Mouse (Mus musculus) forebrain, embryonic 16.5 days (tissue): ENCODE results near the gene Kcnab2. TPM values are rescaled to one million over a fixed set of nuclear protein-coding genes. Genes with fewer than 3 reads are reported as not detected.
A peak's percentile ranks its signal among the peaks of the same experiment; 100 is the strongest.

Source experiments
- ATAC-seq: fragments of 200-750 bp; cut with Nextera tagmentation; 2 replicates; pipeline ENCODE4 v1.8.0; 2017; ENCODE audit warnings: mild to moderate bottlenecking, moderate library complexity
- H3K27ac ChIP-seq: fragments of 300-500 bp; sonication (generic); 2 replicates; pipeline ENCODE4 v1.5.1; 2014; ENCODE audit warnings: low read length, control low read depth
- H3K27me3 ChIP-seq: fragments of 300-500 bp; sonication (generic); replicated peaks from 2 replicates; pipeline ENCODE4 v1.6.1; 2014; ENCODE audit warnings: low read length; ENCODE audit not compliant: control insufficient read depth, insufficient read depth
- H3K36me3 ChIP-seq: fragments of 300-500 bp; sonication (generic); 2 replicates; pipeline ENCODE4 v1.6.1; 2014; ENCODE audit not compliant: control insufficient read depth, insufficient read depth
- H3K4me1 ChIP-seq: fragments of 300-500 bp; sonication (generic); replicated peaks from 2 replicates; pipeline ENCODE4 v1.6.1; 2014; ENCODE audit warnings: low read length; ENCODE audit not compliant: control insufficient read depth, insufficient read depth
- H3K4me2 ChIP-seq: fragments of 300-500 bp; sonication (generic); 2 replicates; pipeline ENCODE4 v1.6.1; 2014; ENCODE audit warnings: mild to moderate bottlenecking, low read length, control low read depth
- H3K4me3 ChIP-seq: fragments of 300-500 bp; sonication (generic); replicated peaks from 2 replicates; pipeline ENCODE4 v1.5.1; 2014; ENCODE audit warnings: mild to moderate bottlenecking, low read length, control low read depth
- H3K9ac ChIP-seq: fragments of 300-500 bp; sonication (generic); replicated peaks from 2 replicates; pipeline ENCODE4 v1.6.1; 2014; ENCODE audit warnings: low read depth, low read length, control low read depth
- H3K9me3 ChIP-seq: fragments of 300-500 bp; sonication (generic); 2 replicates; pipeline ENCODE4 v1.6.1; 2016; ENCODE audit warnings: low read length; ENCODE audit not compliant: control insufficient read depth
- WGBS: fragments of 180-500 bp; shearing (Covaris S2); extraction: QIAGEN DNeasy Blood & Tissue Kit; methylation state at CpG from one replicate; pipeline ENCODE4 v1.1.7; 2014; 5-methylcytosine and 5-hydroxymethylcytosine counted together
- polyA plus RNA-seq: library from polyadenylated mRNA; unstranded; fragments of >200 nt; fragmentation: Nextera tagmentation; extraction: Ambion mirVana; gene quantifications from 2 replicates; pipeline ENCODE4 v1.2.1, GENCODE M21; 2015

Gene Kcnab2
- polyA plus RNA-seq, 1 experiment from 2014 or later: 19.2 TPM

DNA sequence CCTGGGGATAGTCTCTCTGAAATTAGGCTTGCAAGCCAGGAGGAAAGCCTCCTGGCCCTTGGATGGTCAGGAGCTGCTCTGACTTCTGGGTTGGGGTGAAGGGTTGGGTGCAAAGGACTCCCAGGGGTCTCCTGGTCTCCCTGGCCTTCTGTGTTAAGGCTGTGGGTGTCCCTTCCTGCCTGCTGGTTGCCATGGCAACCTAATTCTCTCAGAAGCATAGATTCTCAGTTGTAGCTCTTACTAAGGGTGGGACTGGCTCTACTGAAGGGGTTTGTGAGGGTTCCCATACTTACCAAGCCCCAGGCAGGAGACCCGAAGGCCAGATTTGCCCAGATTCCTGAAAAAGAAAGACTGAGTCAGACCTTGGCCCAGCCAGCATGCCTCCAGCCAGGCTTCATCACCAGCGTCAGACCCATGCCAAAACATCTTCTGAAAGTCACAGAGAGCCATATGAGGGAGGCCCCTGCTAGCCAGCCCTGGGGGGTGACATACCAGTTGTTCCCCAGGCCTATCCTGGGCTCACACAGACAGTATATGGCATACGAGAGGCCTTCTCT is 65.1 kb downstream of the Kcnab2 start:
- Histone ChIP-seq H3K9me3 (no peaks in the 10 kb centered on the region), H3K36me3 (no peaks in the 10 kb centered on the region), H3K4me3 (no peak overlapping the region), H3K4me1 (peaks cover 4% of the 10 kb centered on the region), H3K9ac (no peak overlapping the region), H3K27ac (no peak overlapping the region), H3K27me3 (no peaks in the 10 kb centered on the region), H3K4me2 (no peak overlapping the region)
- 84% methylated on average over 3 of the region's 3 CpGs for WGBS
- no peak for ATAC-seq

DNA sequence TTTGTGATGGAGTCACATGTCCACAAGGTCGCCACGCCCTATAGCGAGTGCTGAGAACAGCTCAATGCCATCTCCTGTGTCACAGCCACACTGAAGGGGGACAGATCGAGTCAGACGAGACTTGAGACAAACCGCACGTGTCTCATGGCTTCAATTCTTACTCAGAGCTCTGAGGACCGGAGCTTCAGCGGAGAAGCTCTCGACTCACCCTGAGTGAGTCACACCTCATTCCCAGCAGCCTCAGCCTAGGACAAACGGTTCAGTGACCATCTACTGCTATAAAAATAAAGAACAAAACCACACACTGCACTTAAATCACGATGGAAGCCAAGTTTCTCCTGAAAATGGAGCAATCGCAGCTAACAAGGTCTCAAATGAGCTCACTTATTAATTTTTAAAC is 66.7 kb downstream of the Kcnab2 start:
- Histone ChIP-seq H3K4me2 (no peak overlapping the region), H3K27ac (no peak overlapping the region), H3K4me1 (peaks cover 13% of the 10 kb centered on the region), H3K4me3 (no peak overlapping the region), H3K27me3 (no peaks in the 10 kb centered on the region), H3K9ac (no peak overlapping the region), H3K36me3 (no peaks in the 10 kb centered on the region), H3K9me3 (no peaks in the 10 kb centered on the region)
- no peak for ATAC-seq
- WGBS: 86% methylated on average over 13 of the region's 13 CpGs

DNA sequence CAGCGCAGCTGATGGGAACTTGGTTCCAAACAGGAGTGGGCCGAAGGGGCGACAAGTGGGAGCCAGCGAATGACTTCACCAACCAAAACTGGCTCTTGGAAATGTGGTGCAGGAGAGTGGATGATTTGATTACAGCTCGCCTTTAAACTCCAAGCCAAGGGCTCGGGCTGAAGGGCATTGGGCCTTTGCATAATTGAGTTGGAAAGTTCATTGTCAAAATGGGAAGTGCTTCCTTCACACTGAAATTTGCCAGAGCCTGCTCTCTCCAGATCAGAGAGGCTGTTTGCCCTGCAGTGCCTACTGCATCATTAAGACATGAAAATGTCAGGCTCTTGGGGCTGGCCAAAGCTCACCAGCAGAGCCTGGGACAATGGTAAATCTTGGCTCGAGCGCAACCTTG is 71.1 kb downstream of the Kcnab2 start:
- no peaks in the 10 kb centered on the region for H3K36me3 ChIP-seq
- WGBS: 46% methylated on average over 8 of the region's 8 CpGs
- no peak overlapping the region for H3K4me2 ChIP-seq
- H3K9me3 ChIP-seq: no peaks in the 10 kb centered on the region
- peak overlapping the region; percentile 74; the same call in 1 of the 2 replicates for H3K27ac ChIP-seq
- no peak overlapping the region for H3K4me3 ChIP-seq
- peak; percentile 54 for ATAC-seq
- no peaks in the 10 kb centered on the region for H3K27me3 ChIP-seq
- peaks cover 30% of the 10 kb centered on the region for H3K4me1 ChIP-seq
- H3K9ac ChIP-seq: no peak overlapping the region

DNA sequence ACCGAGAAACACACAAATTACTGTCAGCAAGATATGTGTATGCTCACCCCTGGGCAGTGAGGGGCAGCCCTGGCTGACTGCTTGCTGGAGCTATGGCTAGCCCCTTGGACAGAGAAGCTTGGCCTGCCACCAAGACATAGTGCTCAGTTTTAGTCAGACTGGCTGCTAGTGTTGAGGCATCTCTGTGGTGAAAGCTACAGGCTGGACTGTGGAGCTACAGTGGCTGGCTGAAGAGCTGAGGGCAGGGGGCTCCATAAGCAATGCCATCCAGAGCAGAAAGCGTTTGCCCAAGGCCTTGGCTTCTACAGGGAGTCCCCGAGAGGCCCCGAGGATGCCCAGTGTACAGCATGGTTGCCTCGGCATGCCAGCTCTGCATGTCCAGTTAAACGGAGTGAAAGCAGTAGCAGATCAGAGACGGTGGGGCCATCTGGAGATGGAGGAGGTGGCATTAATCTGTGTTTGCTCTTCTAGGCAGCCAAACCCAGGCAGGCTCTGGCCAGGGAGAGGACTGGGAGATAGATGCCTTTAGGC is 71.9 kb downstream of the Kcnab2 start:
- Histone ChIP-seq H3K4me1 (peaks cover 30% of the 10 kb centered on the region), H3K27ac (peak overlapping the region; percentile 74), H3K9ac (0 out of 2 replicates have a peak overlapping the region, but pooled peaks have one; percentile 33), H3K9me3 (no peaks in the 10 kb centered on the region), H3K4me3 (no peak overlapping the region), H3K27me3 (no peaks in the 10 kb centered on the region), H3K36me3 (no peaks in the 10 kb centered on the region), H3K4me2 (0 out of 2 replicates have a peak overlapping the region, but pooled peaks have one; percentile 3)
- peak; percentile 29; the same call in 1 of the 2 replicates for ATAC-seq
- WGBS: 51% methylated on average over 7 of the region's 7 CpGs

DNA sequence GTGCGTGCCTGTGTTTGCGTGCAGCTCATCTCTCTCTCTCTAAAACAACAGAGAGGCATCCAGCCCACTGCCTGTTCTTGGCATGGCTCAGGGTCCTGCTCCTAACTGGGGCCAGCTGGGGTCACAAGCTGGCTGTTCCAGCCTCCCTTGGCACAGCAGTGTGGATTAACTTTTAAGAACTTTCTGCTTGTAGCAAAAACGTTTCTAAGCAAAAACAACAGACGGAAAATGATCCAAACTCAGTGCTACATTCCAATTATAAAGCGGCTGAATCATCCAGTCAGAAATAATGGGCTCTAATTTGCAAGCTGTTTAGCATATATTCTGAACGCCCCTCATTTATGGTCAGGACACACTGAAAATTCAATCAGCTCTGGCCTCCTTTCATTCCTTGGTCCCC is 72.5 kb downstream of the Kcnab2 start:
- 0 out of 2 replicates have a peak overlapping the region, but pooled peaks have one; percentile 33 for H3K9ac ChIP-seq
- H3K4me3 ChIP-seq: no peak overlapping the region
- peak overlapping the region; percentile 74 for H3K27ac ChIP-seq
- ATAC-seq: peak; percentile 39
- WGBS: 15% methylated on average over 6 of the region's 6 CpGs
- H3K36me3 ChIP-seq: no peaks in the 10 kb centered on the region
- no peak overlapping the region for H3K4me2 ChIP-seq
- H3K4me1 ChIP-seq: peaks cover 30% of the 10 kb centered on the region
- no peaks in the 10 kb centered on the region for H3K9me3 ChIP-seq
- no peaks in the 10 kb centered on the region for H3K27me3 ChIP-seq

DNA sequence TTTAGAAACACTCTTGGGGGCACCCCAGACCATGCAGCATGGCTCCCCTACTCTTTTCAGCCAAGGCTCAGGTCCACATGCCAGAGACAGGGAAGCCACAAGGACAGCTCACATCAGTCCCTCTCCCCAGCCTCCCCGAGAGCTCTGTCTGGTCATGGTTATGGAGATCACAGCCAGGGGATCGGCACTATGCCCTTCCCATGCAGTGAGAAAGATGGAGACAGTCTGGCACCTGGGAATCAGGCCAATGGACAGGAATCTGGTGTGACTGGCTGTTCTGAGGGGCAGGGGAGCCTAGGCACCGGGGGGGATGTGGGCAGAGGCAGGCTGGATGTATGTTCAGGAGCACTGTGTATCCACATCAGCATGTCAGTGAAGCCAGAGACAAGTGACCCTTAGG is 78.7 kb downstream of the Kcnab2 start:
- no peak overlapping the region for H3K27ac ChIP-seq
- H3K36me3 ChIP-seq: no peaks in the 10 kb centered on the region
- H3K4me2 ChIP-seq: no peak overlapping the region
- no peak overlapping the region for H3K4me3 ChIP-seq
- peaks cover under 1% of the 10 kb centered on the region; the same call in 1 of the 2 replicates for H3K4me1 ChIP-seq
- 75% methylated on average over 3 of the region's 3 CpGs for WGBS
- no peak overlapping the region for H3K9ac ChIP-seq
- ATAC-seq: no peak
- H3K27me3 ChIP-seq: no peaks in the 10 kb centered on the region
- H3K9me3 ChIP-seq: no peaks in the 10 kb centered on the region

DNA sequence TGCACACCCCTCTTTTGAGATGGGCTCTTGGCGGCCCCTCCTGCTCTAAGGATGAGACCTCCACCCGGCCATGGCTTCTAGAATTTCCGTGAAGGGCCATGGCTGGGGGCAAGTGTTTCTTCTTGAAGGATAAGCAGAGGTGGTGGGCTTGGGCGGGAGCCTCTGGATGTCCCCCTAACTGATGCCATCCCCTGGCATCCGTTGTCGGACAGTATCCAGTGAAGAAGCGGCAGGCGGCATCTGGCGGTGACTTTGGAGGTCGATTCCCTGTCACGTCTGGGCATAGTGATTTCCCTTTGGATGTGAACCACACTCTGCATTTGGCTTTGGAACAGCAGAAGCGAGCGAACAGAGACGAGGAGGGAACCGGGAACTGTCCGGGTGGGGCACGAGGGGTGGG is 85.0 kb downstream of the Kcnab2 start:
- H3K27me3 ChIP-seq: no peaks in the 10 kb centered on the region
- no peaks in the 10 kb centered on the region for H3K9me3 ChIP-seq
- H3K4me2 ChIP-seq: no peak overlapping the region
- no peak overlapping the region for H3K9ac ChIP-seq
- peaks cover 6% of the 10 kb centered on the region; the same call in 1 of the 2 replicates for H3K4me1 ChIP-seq
- 89% methylated on average over 17 of the region's 17 CpGs for WGBS
- no peak for ATAC-seq
- no peak overlapping the region for H3K27ac ChIP-seq
- H3K36me3 ChIP-seq: no peaks in the 10 kb centered on the region
- H3K4me3 ChIP-seq: no peak overlapping the region

DNA sequence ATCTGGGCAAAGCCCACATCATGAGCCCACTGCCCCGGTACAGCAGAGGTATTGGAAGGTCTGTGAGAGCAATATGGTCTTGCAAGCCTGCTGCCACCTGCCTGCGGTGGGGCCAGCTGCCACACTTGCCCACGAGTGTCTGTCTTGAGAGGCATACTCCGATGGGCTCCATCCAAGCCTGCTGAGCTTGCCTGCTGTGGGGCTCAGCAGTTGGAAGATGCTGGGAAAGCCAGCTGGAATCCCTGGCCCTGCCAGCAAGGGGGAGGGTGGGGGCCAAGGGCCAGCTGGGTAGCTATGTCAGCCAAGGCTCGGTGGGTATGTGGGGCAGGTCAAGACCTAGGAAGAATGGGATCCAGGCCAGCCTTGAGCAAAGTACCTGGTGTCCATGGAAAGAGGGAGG is 85.5 kb downstream of the Kcnab2 start:
- Histone ChIP-seq H3K4me2 (no peak overlapping the region), H3K4me1 (peaks cover 6% of the 10 kb centered on the region; the same call in 1 of the 2 replicates), H3K9me3 (no peaks in the 10 kb centered on the region), H3K27me3 (no peaks in the 10 kb centered on the region), H3K4me3 (no peak overlapping the region), H3K36me3 (no peaks in the 10 kb centered on the region), H3K27ac (no peak overlapping the region), H3K9ac (no peak overlapping the region)
- ATAC-seq: no peak; the same call in 1 of the 2 replicates
- 65% methylated on average over 5 of the region's 5 CpGs for WGBS

DNA sequence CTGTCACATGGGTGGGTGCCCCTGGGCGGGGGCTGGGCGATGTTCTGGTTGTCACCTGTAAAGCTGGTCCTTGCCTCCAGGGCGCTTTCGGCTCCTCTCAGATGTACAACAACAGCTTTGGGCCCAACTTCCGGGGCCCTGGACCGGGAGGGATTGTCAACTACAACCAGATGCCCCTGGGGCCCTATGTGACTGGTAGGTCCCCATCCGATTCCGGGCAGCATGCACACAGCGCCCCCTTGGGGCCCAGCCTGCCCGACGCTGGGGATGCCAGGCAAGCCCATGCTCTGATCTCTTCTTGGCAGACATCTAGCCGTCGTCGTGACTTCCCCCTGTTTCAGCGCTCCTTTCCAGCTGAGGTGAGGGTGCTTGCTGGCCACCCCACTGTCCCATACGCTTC is 92.0 kb downstream of the Kcnab2 start:
- WGBS: 63% methylated on average over 16 of the region's 16 CpGs
- ATAC-seq: no peak
- peaks cover 3% of the 10 kb centered on the region; the same call in 1 of the 2 replicates for H3K36me3 ChIP-seq

More for the DNA sequence above, 92.0 kb downstream of the Kcnab2 start:
- Histone ChIP-seq H3K27me3 (no peaks in the 10 kb centered on the region), H3K27ac (no peak overlapping the region), H3K4me2 (no peak overlapping the region), H3K4me1 (no peaks in the 10 kb centered on the region), H3K4me3 (no peak overlapping the region), H3K9me3 (no peaks in the 10 kb centered on the region), H3K9ac (no peak overlapping the region)
